Mouse (Mus musculus): ENCODE measurements around the gene Evi2.

DNA sequence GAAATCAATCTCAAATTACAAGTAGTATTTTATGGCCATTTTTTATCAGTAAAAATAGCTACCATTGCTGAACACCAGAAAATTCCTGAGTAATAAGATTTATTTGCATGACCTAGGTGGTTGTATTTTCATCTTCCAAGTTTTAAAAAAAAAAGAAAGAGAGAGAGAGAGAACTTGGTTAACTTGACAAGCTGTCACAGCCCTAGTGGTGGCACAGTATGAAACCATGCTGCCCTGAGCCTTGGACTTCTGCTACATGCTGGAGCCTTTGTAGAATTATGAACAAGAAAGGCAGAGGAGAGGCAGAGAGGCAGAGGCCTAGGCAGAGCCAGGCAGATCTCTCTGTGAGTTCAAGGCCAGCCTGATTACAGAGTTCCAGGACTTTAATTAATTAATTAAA, 8.5 kb downstream of the Evi2 start:
- no peak for TF ChIP-seq POLR2A (IDR thresholded peaks at IDR 0.05; ENCODE audit: insufficient read depth, low read length)
- TF ChIP-seq CTCF (IDR thresholded peaks at IDR 0.05; ENCODE audit: low read depth, low read length), result no peak

All from ES-Bruce4 (cell line).